14 mouse cellular contexts compared by ENCODE assay signal in the genomic region with DNA sequence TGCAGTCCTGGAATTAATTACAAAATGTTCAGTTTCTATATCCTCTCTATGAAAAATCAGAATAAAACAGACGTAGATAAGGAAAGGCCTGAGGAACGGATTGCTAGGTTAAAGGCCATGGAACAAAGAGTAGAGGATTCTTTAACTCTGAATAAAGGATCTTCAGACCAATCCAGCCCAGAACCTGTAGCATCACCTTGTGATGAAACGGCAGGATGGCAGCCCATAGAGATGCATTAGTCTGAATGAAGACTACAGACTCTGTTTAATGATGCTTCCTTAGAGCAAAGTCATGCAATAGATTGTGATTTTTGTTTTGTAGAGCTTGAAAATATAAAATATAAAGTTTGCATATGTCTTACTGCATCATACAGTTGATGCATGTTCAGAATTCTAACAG.
"Had no signal": no experiment of that assay in that cellular context is flagged by ENCODE, and none has a peak within 500 bp of the region (broad histone marks: within the 10 kb centered on the region; RNA-seq: fewer than 3 reads in every experiment).

No protein-coding gene starts in this region.

- H3K27ac ChIP-seq: left cerebral cortex, adult 2 months; limb, embryonic 15.5 days; liver, embryonic 15.5 days; midbrain, embryonic 12.5 days; neural tube, embryonic 15.5 days had no signal

- H3K36me3 ChIP-seq: limb, embryonic 15.5 days; liver, embryonic 15.5 days; midbrain, embryonic 12.5 days; neural tube, embryonic 15.5 days had no signal

- ATAC-seq: intestine, embryonic 16.5 days had no signal

- H3K9me3 ChIP-seq: limb, embryonic 15.5 days; liver, embryonic 15.5 days; midbrain, embryonic 12.5 days; neural tube, embryonic 15.5 days had no signal

- H3K27me3 ChIP-seq: limb, embryonic 15.5 days; liver, embryonic 15.5 days; midbrain, embryonic 12.5 days; neural tube, embryonic 15.5 days had no signal

- H3K9ac ChIP-seq: limb, embryonic 15.5 days; liver, embryonic 15.5 days; lung, embryonic 14.5 days; midbrain, embryonic 12.5 days; neural tube, embryonic 15.5 days had no signal

- H3K4me3 ChIP-seq: left cerebral cortex, adult 2 months; limb, embryonic 15.5 days; liver, embryonic 15.5 days; midbrain, embryonic 12.5 days; myocyte; neural tube, embryonic 15.5 days had no signal

- H3K4me1 ChIP-seq: liver, embryonic 15.5 days; midbrain, embryonic 12.5 days; neural tube, embryonic 15.5 days had no signal

- DNase-seq: kidney, adult 9 months; kidney, postnatal 10 days; kidney, postnatal 4 days; lung, embryonic 14.5 days; right cerebral cortex, adult 18-20 months; right cerebral cortex, postnatal 25 days; thymus, postnatal 4 days had no signal

- H3K4me2 ChIP-seq: limb, embryonic 15.5 days; liver, embryonic 15.5 days; lung, embryonic 14.5 days; midbrain, embryonic 12.5 days; neural tube, embryonic 15.5 days had no signal
